ENCODE assay signal across 23 mouse cellular contexts in the genomic region with DNA sequence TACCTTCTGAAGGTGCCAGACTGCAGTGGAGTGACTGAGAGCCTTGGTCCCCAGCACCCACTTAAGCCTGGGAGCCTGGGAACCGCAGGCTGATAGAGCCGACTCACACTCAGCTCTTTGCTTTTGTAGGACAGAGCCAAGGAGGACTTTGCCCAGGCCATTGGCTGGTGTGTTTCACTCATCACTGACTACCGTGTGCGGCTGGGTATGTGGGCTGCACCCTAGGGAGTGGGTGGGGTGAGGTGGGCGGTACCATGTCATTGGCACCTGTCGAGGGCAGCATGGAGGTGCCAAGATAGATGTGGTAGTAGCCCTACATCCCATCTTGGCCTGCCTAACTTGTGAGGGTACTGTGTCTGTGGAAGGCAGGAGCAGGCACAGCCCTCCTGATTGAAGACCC. TPM values are rescaled to one million over a fixed set of nuclear protein-coding genes. Genes with fewer than 3 reads are reported as not detected.
DNase-seq lines count a peak whose midpoint lies in the region; ATAC-seq and TF ChIP-seq lines count a peak whose summit lies in the region.
"Had no signal": no experiment of that assay in that cellular context is flagged by ENCODE, and none has a peak within 500 bp of the region (broad histone marks: within the 10 kb centered on the region; RNA-seq: fewer than 3 reads in every experiment).

No protein-coding gene starts in this region.

- H3K36me3 ChIP-seq in kidney, adult 2 months (ENCODE audit: control insufficient read depth, insufficient read depth, low read length): no peaks in the 10 kb centered on the region; the same call in none of the 2 replicates
- H3K36me3 ChIP-seq in kidney, embryonic 14.5 days (ENCODE audit: control insufficient read depth, insufficient read depth, low read length): peaks cover 97% of the 10 kb centered on the region
- H3K36me3 ChIP-seq in midbrain, embryonic 11.5 days (ENCODE audit: control insufficient read depth, insufficient read depth, low read length): peaks cover 57% of the 10 kb centered on the region
- peaks cover 40% of the 10 kb centered on the region for H3K36me3 ChIP-seq in midbrain, embryonic 16.5 days (ENCODE audit: control insufficient read depth, insufficient read depth, low read length)
- peaks cover 98% of the 10 kb centered on the region for H3K36me3 ChIP-seq in midbrain, embryonic 14.5 days (ENCODE audit: control insufficient read depth, insufficient read depth, low read length)
- H3K36me3 ChIP-seq in midbrain, embryonic 10.5 days: peaks cover 100% of the 10 kb centered on the region

- H3K27ac ChIP-seq in kidney, adult 2 months (ENCODE audit: insufficient read depth, low read depth, low read length): no peak overlapping the region
- no peak overlapping the region for H3K27ac ChIP-seq in kidney, embryonic 14.5 days (ENCODE audit: low read depth, low read length)
- H3K27ac ChIP-seq in midbrain, embryonic 11.5 days (ENCODE audit: low read depth, low read length): 0 out of 2 replicates have a peak overlapping the region, but pooled peaks have one; percentile 0
- H3K27ac ChIP-seq in midbrain, embryonic 16.5 days (ENCODE audit: low read length): no peak overlapping the region
- 0 out of 2 replicates have a peak overlapping the region, but pooled peaks have one; percentile 14 for H3K27ac ChIP-seq in midbrain, embryonic 14.5 days (replicated peaks; ENCODE audit: low read depth, low read length)
- no peak overlapping the region for H3K27ac ChIP-seq in midbrain, embryonic 10.5 days (replicated peaks)
- H3K27ac ChIP-seq: embryonic facial prominence, embryonic 12.5 days; embryonic facial prominence, embryonic 15.5 days; gastrocnemius, adult 2 months had no signal

- H3K4me2 ChIP-seq in kidney, embryonic 14.5 days (replicated peaks; ENCODE audit: low read depth, low read length): no peak overlapping the region
- no peak overlapping the region for H3K4me2 ChIP-seq in midbrain, embryonic 11.5 days
- H3K4me2 ChIP-seq in midbrain, embryonic 16.5 days (ENCODE audit: low read length): no peak overlapping the region
- no peak overlapping the region for H3K4me2 ChIP-seq in midbrain, embryonic 14.5 days (ENCODE audit: low read length)
- H3K4me2 ChIP-seq: embryonic facial prominence, embryonic 12.5 days; embryonic facial prominence, embryonic 15.5 days; heart, embryonic 11.5 days had no signal

- no peak overlapping the region for H3K9ac ChIP-seq in kidney, embryonic 14.5 days (ENCODE audit: low read depth, low read length)
- no peak overlapping the region for H3K9ac ChIP-seq in midbrain, embryonic 11.5 days (ENCODE audit: low read length)
- H3K9ac ChIP-seq in midbrain, embryonic 16.5 days (ENCODE audit: low read depth, low read length): no peak overlapping the region
- peak overlapping the region; percentile 20; the same call in 1 of the 2 replicates for H3K9ac ChIP-seq in midbrain, embryonic 14.5 days (replicated peaks; ENCODE audit: low read length)
- H3K9ac ChIP-seq: embryonic facial prominence, embryonic 12.5 days; embryonic facial prominence, embryonic 15.5 days; forebrain, postnatal 0 days had no signal

- peak; percentile 72 for DNase-seq in kidney, adult 2 months
- no peak for DNase-seq in kidney, postnatal 4 days
- DNase-seq in kidney, postnatal 36 days: peak; percentile 55 to 67
- DNase-seq in midbrain, embryonic 11.5 days (ENCODE audit: low spot score, missing footprints): no peak
- no peak for DNase-seq in midbrain, embryonic 14.5 days
- DNase-seq in midbrain, embryonic 10.5 days (ENCODE audit: low spot score): no peak
- DNase-seq: adrenal gland, adult 2 months; adrenal gland, postnatal 14 days; cerebellum, adult 11 months; cerebellum, adult 2 months; cerebellum, adult 9-11 months; cerebellum, postnatal 25 days; forebrain, postnatal 0 days; gastrocnemius, adult 2 months; gastrocnemius, postnatal 14 days; heart, adult 11 months had no signal

- H3K9me3 ChIP-seq in kidney, embryonic 14.5 days (ENCODE audit: control insufficient read depth, low read length): no peaks in the 10 kb centered on the region
- no peaks in the 10 kb centered on the region for H3K9me3 ChIP-seq in midbrain, embryonic 11.5 days (ENCODE audit: control insufficient read depth, low read length)
- H3K9me3 ChIP-seq in midbrain, embryonic 16.5 days (replicated peaks; ENCODE audit: control insufficient read depth, low read length, poor library complexity, severe bottlenecking): no peaks in the 10 kb centered on the region
- no peaks in the 10 kb centered on the region for H3K9me3 ChIP-seq in midbrain, embryonic 14.5 days (ENCODE audit: control insufficient read depth, low read length)
- no peaks in the 10 kb centered on the region for H3K9me3 ChIP-seq in midbrain, embryonic 10.5 days (replicated peaks)
- H3K9me3 ChIP-seq: embryonic facial prominence, embryonic 12.5 days; embryonic facial prominence, embryonic 15.5 days had no signal

- H3K4me1 ChIP-seq in kidney, adult 2 months (ENCODE audit: control insufficient read depth, insufficient read depth, low read length): no peaks in the 10 kb centered on the region
- H3K4me1 ChIP-seq in kidney, embryonic 14.5 days (ENCODE audit: control insufficient read depth, insufficient read depth, low read length): no peaks in the 10 kb centered on the region
- peaks cover 8% of the 10 kb centered on the region for H3K4me1 ChIP-seq in midbrain, embryonic 11.5 days (ENCODE audit: control insufficient read depth, insufficient read depth, low read length)
- peaks cover 3% of the 10 kb centered on the region; the same call in 1 of the 2 replicates for H3K4me1 ChIP-seq in midbrain, embryonic 16.5 days (ENCODE audit: control insufficient read depth, insufficient read depth, low read length)
- peaks cover 16% of the 10 kb centered on the region for H3K4me1 ChIP-seq in midbrain, embryonic 14.5 days (ENCODE audit: control insufficient read depth, insufficient read depth, low read length)
- H3K4me1 ChIP-seq in midbrain, embryonic 10.5 days: peaks cover 74% of the 10 kb centered on the region
- H3K4me1 ChIP-seq: embryonic facial prominence, embryonic 12.5 days; embryonic facial prominence, embryonic 15.5 days had no signal

- no peak overlapping the region for H3K4me3 ChIP-seq in kidney, adult 2 months (ENCODE audit: insufficient read depth, low read depth, low read length)
- no peak overlapping the region for H3K4me3 ChIP-seq in kidney, embryonic 14.5 days (ENCODE audit: low read length)
- no peak overlapping the region for H3K4me3 ChIP-seq in midbrain, embryonic 11.5 days (ENCODE audit: low read depth, low read length)
- H3K4me3 ChIP-seq in midbrain, embryonic 16.5 days (ENCODE audit: low read depth, low read length): no peak overlapping the region
- no peak overlapping the region for H3K4me3 ChIP-seq in midbrain, embryonic 14.5 days (replicated peaks; ENCODE audit: low read depth, low read length)
- H3K4me3 ChIP-seq in midbrain, embryonic 10.5 days: no peak overlapping the region; the same call in 1 of the 2 replicates
- H3K4me3 ChIP-seq: embryonic facial prominence, embryonic 12.5 days; embryonic facial prominence, embryonic 15.5 days; gastrocnemius, adult 2 months had no signal

- no peak for TF ChIP-seq POLR2A in kidney, adult 2 months (IDR thresholded peaks at IDR 0.05; ENCODE audit: low read depth, low read length)

- 57% methylated on average over 6 of the region's 6 CpGs for WGBS in kidney, adult 2 months
- 87% methylated on average over 6 of the region's 6 CpGs for WGBS in kidney, embryonic 14.5 days
- 90% methylated on average over 6 of the region's 6 CpGs for WGBS in midbrain, embryonic 11.5 days
- WGBS in midbrain, embryonic 16.5 days: 84% methylated on average over 6 of the region's 6 CpGs
- WGBS in midbrain, embryonic 14.5 days: 67% methylated on average over 6 of the region's 6 CpGs
- WGBS in midbrain, embryonic 10.5 days: 96% methylated on average over 6 of the region's 6 CpGs

- no peak for ATAC-seq in kidney, embryonic 14.5 days (ENCODE audit: low FRiP score, low TSS enrichment)
- ATAC-seq in midbrain, embryonic 11.5 days (ENCODE audit: low FRiP score): no peak
- ATAC-seq in midbrain, embryonic 16.5 days: no peak
- no peak for ATAC-seq in midbrain, embryonic 14.5 days (ENCODE audit: low FRiP score, low TSS enrichment)
- ATAC-seq: CD4-positive, CD25-positive, alpha-beta regulatory T cell, adult 4 months; forebrain, embryonic 14.5 days; forebrain, postnatal 0 days had no signal

- no peaks in the 10 kb centered on the region for H3K27me3 ChIP-seq in kidney, adult 2 months (replicated peaks; ENCODE audit: control insufficient read depth, insufficient read depth, low read length)
- H3K27me3 ChIP-seq in kidney, embryonic 14.5 days (ENCODE audit: control insufficient read depth, insufficient read depth, low read length): no peaks in the 10 kb centered on the region
- H3K27me3 ChIP-seq in midbrain, embryonic 11.5 days (ENCODE audit: control insufficient read depth, insufficient read depth, low read length): no peaks in the 10 kb centered on the region
- H3K27me3 ChIP-seq in midbrain, embryonic 16.5 days (ENCODE audit: control insufficient read depth, insufficient read depth, low read depth, low read length): no peaks in the 10 kb centered on the region
- no peaks in the 10 kb centered on the region for H3K27me3 ChIP-seq in midbrain, embryonic 14.5 days (ENCODE audit: control insufficient read depth, insufficient read depth, low read length)
- no peaks in the 10 kb centered on the region; the same call in 1 of the 2 replicates for H3K27me3 ChIP-seq in midbrain, embryonic 10.5 days (ENCODE audit: low read depth, poor library complexity, severe bottlenecking)
- H3K27me3 ChIP-seq: embryonic facial prominence, embryonic 12.5 days; embryonic facial prominence, embryonic 15.5 days had no signal

- TF ChIP-seq CTCF in kidney, adult 2 months (conservative IDR thresholded peaks at IDR 0.05; ENCODE audit: insufficient read depth, insufficient read length, low read depth, low read length): no peak

RNA-seq across cellular contexts. Expression of a gene that starts 9.1 kb away (rescaled TPM):
- 1,001 and 1,041 TPM in 2 replicates for polyA plus RNA-seq in kidney, adult 2 months (2012; rRNA removed)
- 382 and 390 TPM in 2 replicates for polyA plus RNA-seq in kidney, embryonic 14.5 days (2014; fragmentation: Nextera tagmentation; extraction: Ambion mirVana)
- 209 and 229 TPM in 2 replicates for polyA plus RNA-seq in midbrain, embryonic 11.5 days (2014; fragmentation: Nextera tagmentation; extraction: Ambion mirVana)
- polyA plus RNA-seq in midbrain, embryonic 16.5 days (2015; fragmentation: Nextera tagmentation; extraction: Ambion mirVana): 263 and 302 TPM in 2 replicates
- polyA plus RNA-seq in midbrain, embryonic 14.5 days (2014; fragmentation: Nextera tagmentation; extraction: Ambion mirVana): 274 and 323 TPM in 2 replicates
- polyA plus RNA-seq in midbrain, embryonic 10.5 days (2016; fragmentation: Nextera tagmentation; extraction: Ambion mirVana): 288 and 314 TPM in 2 replicates

RNA-seq across cellular contexts. Expression of a gene that starts 13.6 kb away (rescaled TPM):
- 25.6 and 30.4 TPM in 2 replicates for polyA plus RNA-seq in kidney, adult 2 months (2012; rRNA removed)
- polyA plus RNA-seq in kidney, embryonic 14.5 days (2014; fragmentation: Nextera tagmentation; extraction: Ambion mirVana): 64.4 and 65.1 TPM in 2 replicates
- 134 and 142 TPM in 2 replicates for polyA plus RNA-seq in midbrain, embryonic 11.5 days (2014; fragmentation: Nextera tagmentation; extraction: Ambion mirVana)
- 47.8 and 51.1 TPM in 2 replicates for polyA plus RNA-seq in midbrain, embryonic 16.5 days (2015; fragmentation: Nextera tagmentation; extraction: Ambion mirVana)
- 51.5 and 65.4 TPM in 2 replicates for polyA plus RNA-seq in midbrain, embryonic 14.5 days (2014; fragmentation: Nextera tagmentation; extraction: Ambion mirVana)
- 154 and 166 TPM in 2 replicates for polyA plus RNA-seq in midbrain, embryonic 10.5 days (2016; fragmentation: Nextera tagmentation; extraction: Ambion mirVana)

RNA-seq across cellular contexts. Expression of a gene that starts 21.0 kb away (rescaled TPM):
- polyA plus RNA-seq in kidney, adult 2 months (2012; rRNA removed): 66.7 and 68.4 TPM in 2 replicates
- 30.2 and 33.6 TPM in 2 replicates for polyA plus RNA-seq in kidney, embryonic 14.5 days (2014; fragmentation: Nextera tagmentation; extraction: Ambion mirVana)
- 24.6 and 28.9 TPM in 2 replicates for polyA plus RNA-seq in midbrain, embryonic 11.5 days (2014; fragmentation: Nextera tagmentation; extraction: Ambion mirVana)
- polyA plus RNA-seq in midbrain, embryonic 16.5 days (2015; fragmentation: Nextera tagmentation; extraction: Ambion mirVana): 15.8 and 19.5 TPM in 2 replicates
- polyA plus RNA-seq in midbrain, embryonic 14.5 days (2014; fragmentation: Nextera tagmentation; extraction: Ambion mirVana): 15.1 and 16.7 TPM in 2 replicates
- 32.5 and 35.5 TPM in 2 replicates for polyA plus RNA-seq in midbrain, embryonic 10.5 days (2016; fragmentation: Nextera tagmentation; extraction: Ambion mirVana)

RNA-seq across cellular contexts. Expression of a gene that starts 21.5 kb away (rescaled TPM):
- 45.6 and 49.1 TPM in 2 replicates for polyA plus RNA-seq in kidney, adult 2 months (2012; rRNA removed)
- 45.8 and 56.9 TPM in 2 replicates for polyA plus RNA-seq in kidney, embryonic 14.5 days (2014; fragmentation: Nextera tagmentation; extraction: Ambion mirVana)
- 37.8 and 42.6 TPM in 2 replicates for polyA plus RNA-seq in midbrain, embryonic 11.5 days (2014; fragmentation: Nextera tagmentation; extraction: Ambion mirVana)
- polyA plus RNA-seq in midbrain, embryonic 16.5 days (2015; fragmentation: Nextera tagmentation; extraction: Ambion mirVana): 43.7 and 51.9 TPM in 2 replicates
- polyA plus RNA-seq in midbrain, embryonic 14.5 days (2014; fragmentation: Nextera tagmentation; extraction: Ambion mirVana): 42.5 and 49.3 TPM in 2 replicates
- polyA plus RNA-seq in midbrain, embryonic 10.5 days (2016; fragmentation: Nextera tagmentation; extraction: Ambion mirVana): 43.7 and 50.6 TPM in 2 replicates

RNA-seq across cellular contexts. Expression of a gene that starts 52.5 kb away (rescaled TPM):
- polyA plus RNA-seq in kidney, adult 2 months (2012; rRNA removed): 1,371 and 1,777 TPM in 2 replicates
- polyA plus RNA-seq in kidney, embryonic 14.5 days (2014; fragmentation: Nextera tagmentation; extraction: Ambion mirVana): 1,166 and 1,350 TPM in 2 replicates
- 752 and 845 TPM in 2 replicates for polyA plus RNA-seq in midbrain, embryonic 11.5 days (2014; fragmentation: Nextera tagmentation; extraction: Ambion mirVana)
- polyA plus RNA-seq in midbrain, embryonic 16.5 days (2015; fragmentation: Nextera tagmentation; extraction: Ambion mirVana): 465 and 476 TPM in 2 replicates
- polyA plus RNA-seq in midbrain, embryonic 14.5 days (2014; fragmentation: Nextera tagmentation; extraction: Ambion mirVana): 622 and 707 TPM in 2 replicates
- polyA plus RNA-seq in midbrain, embryonic 10.5 days (2016; fragmentation: Nextera tagmentation; extraction: Ambion mirVana): 889 and 1,053 TPM in 2 replicates

Comparison
In these comparisons a context has a peak if more than half of its experiments do, and no peak if none do; other contexts are left out.
1. DNase-seq: peak in kidney, adult 2 months (single experiment) and kidney, postnatal 36 days (2 of 2); none in kidney, postnatal 4 days (0 of 2), midbrain, embryonic 11.5 days (single experiment), midbrain, embryonic 14.5 days (single experiment) and midbrain, embryonic 10.5 days (single experiment).
2. H3K27ac ChIP-seq: peak in midbrain, embryonic 11.5 days (single experiment) and midbrain, embryonic 14.5 days (single experiment); none in kidney, adult 2 months (single experiment), kidney, embryonic 14.5 days (single experiment), midbrain, embryonic 16.5 days (single experiment) and midbrain, embryonic 10.5 days (single experiment).